Mouse (Mus musculus) lung, embryonic 14.5 days (tissue): ENCODE measurements around the gene Defb19. TPM values are rescaled to one million over a fixed set of nuclear protein-coding genes. Genes with fewer than 3 reads are reported as not detected.
A peak's percentile ranks its signal among the peaks of the same experiment; 100 is the strongest.

ENCODE experiments used
- ATAC-seq: fragments of 200-750 bp; cut with Nextera tagmentation; 2 replicates; pipeline ENCODE4 v1.8.0; 2017; ENCODE audit warnings: mild to moderate bottlenecking, moderate TSS enrichment, moderate library complexity; ENCODE audit not compliant: insufficient read depth
- DNase-seq: peaks from one replicate; pipeline ENCODE4 v3.0.0-alpha.2; 2015
- H3K27ac ChIP-seq: fragments of 300-500 bp; sonication (generic); 2 replicates; pipeline ENCODE4 v1.5.1; 2014; ENCODE audit warnings: low read depth, mild to moderate bottlenecking, moderate library complexity
- H3K27me3 ChIP-seq: fragments of 300-500 bp; sonication (generic); 2 replicates; pipeline ENCODE4 v1.6.1; 2014; ENCODE audit warnings: low read length, control low read depth; ENCODE audit not compliant: insufficient read depth
- H3K36me3 ChIP-seq: fragments of 300-500 bp; sonication (generic); 2 replicates; pipeline ENCODE4 v1.6.1; 2014; ENCODE audit warnings: control low read depth; ENCODE audit not compliant: insufficient read depth
- H3K4me1 ChIP-seq: fragments of 300-500 bp; sonication (generic); 2 replicates; pipeline ENCODE4 v1.6.1; 2014; ENCODE audit warnings: antibody characterized with exemption, control low read depth; ENCODE audit not compliant: insufficient read depth
- H3K4me2 ChIP-seq: fragments of 300-500 bp; sonication (generic); 2 replicates; pipeline ENCODE4 v1.6.1; 2014; ENCODE audit warnings: mild to moderate bottlenecking
- H3K4me3 ChIP-seq: fragments of 300-500 bp; sonication (generic); 2 replicates; pipeline ENCODE4 v1.5.1; 2014; ENCODE audit warnings: low read depth, low read length
- H3K9ac ChIP-seq: fragments of 300-500 bp; sonication (generic); 2 replicates; pipeline ENCODE4 v1.6.1; 2014
- H3K9me3 ChIP-seq: fragments of 300-500 bp; sonication (generic); 2 replicates; pipeline ENCODE4 v1.6.1; 2016; ENCODE audit warnings: low read depth, low read length, control low read depth
- CTCF ChIP-seq: IDR thresholded peaks from 2 replicates; pipeline ENCODE4 v1.5.1; 2016; ENCODE audit warnings: antibody characterized with exemption, low read depth
- WGBS: fragments of 180-500 bp; shearing (Covaris S2); extraction: QIAGEN DNeasy Blood & Tissue Kit; methylation state at CpG from one replicate; pipeline ENCODE4 v1.1.7; 2014; 5-methylcytosine and 5-hydroxymethylcytosine counted together
- polyA plus RNA-seq: library from polyadenylated mRNA; unstranded; fragments of >200 nt; fragmentation: Nextera tagmentation; extraction: Ambion mirVana; gene quantifications from 2 replicates; pipeline ENCODE4 v1.2.1, GENCODE M21; 2014

The Defb19 gene
- polyA plus RNA-seq, 1 experiment from 2014 or later: not detected

- no peak within 1 kb of the TSS for H3K27ac ChIP-seq
- H3K27me3 ChIP-seq: peaks cover 24% of the 10 kb centered on the region
- 72% methylated on average over 7 of the region's 7 CpGs for WGBS
- DNase-seq (no peak), ATAC-seq (no peak)
- no peak within 1 kb of the TSS for H3K9ac ChIP-seq
- no peaks in the 10 kb centered on the region for H3K9me3 ChIP-seq
- TF ChIP-seq CTCF: no peak
- no peaks in the 10 kb centered on the region for H3K4me1 ChIP-seq
- H3K36me3 ChIP-seq: no peaks in the 10 kb centered on the region
- no peak within 1 kb of the TSS for H3K4me2 ChIP-seq
- no peak within 1 kb of the TSS for H3K4me3 ChIP-seq
Measured at GRCm38 (mm10) chr2:152622953-152623352, 42.8 kb upstream of the Defb19 start, which contains the start of gene Defb25. TSS of gene Defb25 (minus strand) at chr2:152623053.

- 85% methylated on average over 13 of the region's 13 CpGs for WGBS
- Histone ChIP-seq H3K36me3 (no peaks in the 10 kb centered on the region), H3K9ac (no peak overlapping the region), H3K27ac (no peak overlapping the region), H3K4me3 (no peak overlapping the region), H3K9me3 (no peaks in the 10 kb centered on the region), H3K4me2 (no peak overlapping the region), H3K27me3 (peaks cover 16% of the 10 kb centered on the region), H3K4me1 (no peaks in the 10 kb centered on the region)
- DNase-seq (no peak), ATAC-seq (no peak)
- TF ChIP-seq CTCF: no peak
Measured at GRCm38 (mm10) chr2:152622151-152622550, 42.0 kb upstream of the Defb19 start.

GRCm38 (mm10) chr2:152620367-152621134 lies 40.4 kb upstream of the Defb19 start:
- no peak overlapping the region for H3K4me3 ChIP-seq

GRCm38 (mm10) chr2:152617374-152617773 lies 37.3 kb upstream of the Defb19 start:
- H3K27ac ChIP-seq: no peak overlapping the region
- H3K4me3 ChIP-seq: no peak overlapping the region
- H3K9ac ChIP-seq: no peak overlapping the region
- H3K9me3 ChIP-seq: no peaks in the 10 kb centered on the region
- 57% methylated on average over 5 of the region's 5 CpGs for WGBS
- H3K4me1 ChIP-seq: no peaks in the 10 kb centered on the region
- ATAC-seq (no peak), DNase-seq (no peak)
- H3K4me2 ChIP-seq: no peak overlapping the region
- H3K27me3 ChIP-seq: no peaks in the 10 kb centered on the region
- peak; percentile 54 for TF ChIP-seq CTCF
- no peaks in the 10 kb centered on the region for H3K36me3 ChIP-seq

More at GRCm38 (mm10) chr2:152620367-152621134, 40.4 kb upstream of the Defb19 start:
- WGBS: 65% methylated on average over 9 of the region's 9 CpGs
- Histone ChIP-seq H3K36me3 (no peaks in the 10 kb centered on the region), H3K27ac (no peak overlapping the region), H3K9me3 (no peaks in the 10 kb centered on the region), H3K4me2 (no peak overlapping the region), H3K4me1 (no peaks in the 10 kb centered on the region), H3K27me3 (no peaks in the 10 kb centered on the region), H3K9ac (no peak overlapping the region)
- DNase-seq (no peak), ATAC-seq (no peak)
- TF ChIP-seq CTCF: no peak

- Histone ChIP-seq H3K27ac (no peak overlapping the region), H3K27me3 (no peaks in the 10 kb centered on the region), H3K4me1 (no peaks in the 10 kb centered on the region), H3K4me2 (no peak overlapping the region), H3K4me3 (no peak overlapping the region), H3K9ac (no peak overlapping the region), H3K9me3 (no peaks in the 10 kb centered on the region), H3K36me3 (no peaks in the 10 kb centered on the region)
- TF ChIP-seq CTCF: no peak
- DNase-seq (no peak), ATAC-seq (no peak)
- 59% methylated on average over 6 of the region's 6 CpGs for WGBS
Measured at GRCm38 (mm10) chr2:152616470-152616869, 36.4 kb upstream of the Defb19 start.

- 9% methylated on average over 7 of the region's 7 CpGs for WGBS
- peak; percentile 91 for TF ChIP-seq CTCF
- peak; percentile 75 for ATAC-seq
Measured at GRCm38 (mm10) chr2:152615563-152615962, 35.5 kb upstream of the Defb19 start.

GRCm38 (mm10) chr2:152612193-152612592 lies 32.1 kb upstream of the Defb19 start:
- no peaks in the 10 kb centered on the region for H3K27me3 ChIP-seq
- H3K27ac ChIP-seq: no peak overlapping the region
- peak; percentile 32; the same call in 1 of the 2 replicates for ATAC-seq
- H3K4me3 ChIP-seq: no peak overlapping the region
- H3K9me3 ChIP-seq: no peaks in the 10 kb centered on the region
- no peaks in the 10 kb centered on the region for H3K36me3 ChIP-seq
- 28% methylated on average over 8 of the region's 8 CpGs for WGBS
- no peak overlapping the region for H3K4me2 ChIP-seq
- no peaks in the 10 kb centered on the region for H3K4me1 ChIP-seq
- no peak overlapping the region for H3K9ac ChIP-seq
- no peak for DNase-seq
- TF ChIP-seq CTCF: no peak

More at GRCm38 (mm10) chr2:152615563-152615962, 35.5 kb upstream of the Defb19 start:
- peak; percentile 94 for DNase-seq
- no peak overlapping the region for H3K4me3 ChIP-seq
- H3K27me3 ChIP-seq: no peaks in the 10 kb centered on the region
- no peak overlapping the region for H3K27ac ChIP-seq
- no peak overlapping the region for H3K9ac ChIP-seq
- no peak overlapping the region for H3K4me2 ChIP-seq
- no peaks in the 10 kb centered on the region for H3K36me3 ChIP-seq
- no peaks in the 10 kb centered on the region for H3K9me3 ChIP-seq
- no peaks in the 10 kb centered on the region for H3K4me1 ChIP-seq
